Mouse (Mus musculus): ENCODE measurements around the gene Epb42.

GRCm38 (mm10) chr2:120985241-120985640, 51.6 kb downstream of the Epb42 start:
- TF ChIP-seq CTCF (IDR thresholded peaks at IDR 0.05; ENCODE audit: borderline replicate concordance, insufficient read depth, low read depth, low read length) (peak; percentile 28; the same call in 1 of the 2 replicates), POLR2A (IDR thresholded peaks at IDR 0.05; ENCODE audit: borderline replicate concordance, insufficient read depth, low read length) (no peak)
